Mouse (Mus musculus): Measurements from ENCODE around the gene Itgal.

DNA sequence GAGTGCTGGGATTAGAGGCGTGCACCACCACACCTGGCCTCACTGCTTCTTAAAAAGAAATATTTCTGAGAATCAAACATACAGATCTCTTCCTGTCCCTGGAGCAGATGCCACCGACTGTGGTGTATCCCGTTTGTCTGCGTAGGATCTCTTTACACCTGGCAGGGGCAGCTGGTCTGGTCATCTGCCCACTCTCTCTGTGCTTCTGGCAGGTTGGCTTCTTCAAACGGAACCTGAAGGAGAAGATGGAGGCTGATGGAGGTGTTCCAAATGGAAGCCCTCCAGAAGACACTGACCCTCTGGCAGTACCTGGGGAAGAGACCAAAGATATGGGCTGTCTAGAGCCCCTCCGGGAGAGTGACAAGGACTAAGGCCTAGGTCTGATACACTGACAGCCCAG lies 37.2 kb downstream of the Itgal start:
- TF ChIP-seq POLR2A (IDR thresholded peaks at IDR 0.05; ENCODE audit: extremely low read depth, insufficient read depth, low read length): no peak
- TF ChIP-seq CTCF (IDR thresholded peaks at IDR 0.05; ENCODE audit: low read depth, low read length): no peak
